In the genomic region with DNA sequence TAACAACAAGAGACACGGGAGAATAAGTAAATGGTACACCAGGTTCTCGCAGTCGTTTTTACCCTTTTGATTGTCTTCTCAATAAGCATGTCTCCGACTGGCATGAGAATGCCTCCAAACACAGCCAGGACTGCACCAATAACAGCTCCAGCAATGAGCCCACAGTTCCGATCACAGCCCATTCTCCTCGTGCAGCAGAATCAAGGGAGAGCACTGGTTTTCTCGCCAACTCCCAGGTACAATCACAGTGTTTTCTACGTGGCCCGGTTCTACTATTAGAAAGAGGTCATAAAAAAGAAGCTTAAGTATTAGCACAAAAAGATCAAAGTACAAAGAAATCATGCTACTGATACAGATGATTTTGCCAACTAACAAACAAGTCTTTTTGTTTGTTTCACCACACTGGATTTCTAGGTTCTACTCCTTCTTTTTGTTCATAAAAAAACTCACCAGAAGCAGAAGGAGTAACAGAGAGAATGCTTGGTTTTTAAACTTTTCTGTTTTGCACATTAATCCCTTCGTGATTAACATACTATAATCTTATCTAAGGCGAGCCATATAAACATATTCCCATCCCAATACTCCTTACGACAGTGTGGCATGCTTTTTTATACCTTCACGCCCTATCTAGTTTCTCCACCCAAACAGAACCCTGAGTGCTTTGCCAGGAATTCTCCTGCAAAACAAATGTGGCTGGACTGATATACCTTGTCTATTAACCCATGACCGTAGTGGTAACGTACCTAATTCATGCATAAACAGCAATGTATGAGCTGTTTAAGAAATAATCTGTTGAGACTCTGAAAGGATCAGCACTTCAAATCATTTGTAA, we compare ENCODE assay signal across 15 mouse cellular contexts. TPM values are rescaled to one million over a fixed set of nuclear protein-coding genes. Genes with fewer than 3 reads are reported as not detected.
DNase-seq lines count a peak whose midpoint lies in the region; ATAC-seq and TF ChIP-seq lines count a peak whose summit lies in the region.
"Had no signal": no experiment of that assay in that cellular context is flagged by ENCODE, and none has a peak within 500 bp of the region (broad histone marks: within the 10 kb centered on the region; RNA-seq: fewer than 3 reads in every experiment).

No protein-coding gene starts in this region.

- no peaks in the 10 kb centered on the region for H3K79me2 ChIP-seq in liver, adult 2 months (ENCODE audit: control insufficient read depth, insufficient read depth, low read length)

- no peak for TF ChIP-seq EP300 in heart, postnatal 0 days (IDR thresholded peaks at IDR 0.05; ENCODE audit: low read depth)

- H3K4me3 ChIP-seq in heart, postnatal 0 days (ENCODE audit: low read depth, low read length), result no peak overlapping the region
- no peak overlapping the region for H3K4me3 ChIP-seq in heart, embryonic 10.5 days
- no peak overlapping the region for H3K4me3 ChIP-seq in liver, adult 2 months (ENCODE audit: insufficient read depth, low read depth, low read length)
- no peak overlapping the region for H3K4me3 ChIP-seq in hindbrain, embryonic 14.5 days (replicated peaks; ENCODE audit: low read length)
- no peak overlapping the region for H3K4me3 ChIP-seq in layer of hippocampus, adult 2 months
- H3K4me3 ChIP-seq: embryonic facial prominence, embryonic 10.5 days; megakaryocyte, embryonic 14.5 days had no signal

- no peak for TF ChIP-seq CTCF in heart, postnatal 0 days (IDR thresholded peaks at IDR 0.05; ENCODE audit: low read depth)
- no peak for TF ChIP-seq CTCF in liver, adult 2 months (IDR thresholded peaks at IDR 0.05; ENCODE audit: low read depth, low read length)
- no peak for TF ChIP-seq CTCF in layer of hippocampus, adult 2 months (conservative IDR thresholded peaks at IDR 0.05)

- ATAC-seq in heart, postnatal 0 days (ENCODE audit: insufficient read depth, low read depth), result no peak
- ATAC-seq in megakaryocyte progenitor cell, adult 5-6 weeks (replicated peaks; ENCODE audit: poor library complexity), result peak; percentile 95
- no peak for ATAC-seq in hindbrain, embryonic 14.5 days (ENCODE audit: low FRiP score)
- ATAC-seq: hindbrain, embryonic 16.5 days; Patski had no signal

- no peak for TF ChIP-seq POLR2A in liver, adult 2 months (IDR thresholded peaks at IDR 0.05; ENCODE audit: extremely low read depth, insufficient read depth, low read length)

- peaks cover 5% of the 10 kb centered on the region; the same call in 1 of the 2 replicates for H3K9me3 ChIP-seq in heart, postnatal 0 days (replicated peaks; ENCODE audit: control insufficient read depth, low read length)
- H3K9me3 ChIP-seq in heart, embryonic 10.5 days, result no peaks in the 10 kb centered on the region
- H3K9me3 ChIP-seq in hindbrain, embryonic 14.5 days (ENCODE audit: control insufficient read depth, low read length), result no peaks in the 10 kb centered on the region
- H3K9me3 ChIP-seq: embryonic facial prominence, embryonic 10.5 days; megakaryocyte, embryonic 14.5 days had no signal

- H3K36me3 ChIP-seq in heart, postnatal 0 days (replicated peaks; ENCODE audit: control insufficient read depth, insufficient read depth, low read length), result peaks cover 23% of the 10 kb centered on the region
- H3K36me3 ChIP-seq in heart, embryonic 10.5 days, result no peaks in the 10 kb centered on the region
- H3K36me3 ChIP-seq in liver, adult 2 months (ENCODE audit: control insufficient read depth, insufficient read depth, low read length), result no peaks in the 10 kb centered on the region
- no peaks in the 10 kb centered on the region for H3K36me3 ChIP-seq in hindbrain, embryonic 14.5 days (replicated peaks; ENCODE audit: control insufficient read depth, insufficient read depth)
- H3K36me3 ChIP-seq: embryonic facial prominence, embryonic 10.5 days had no signal

- H3K27me3 ChIP-seq in heart, postnatal 0 days (ENCODE audit: control insufficient read depth, insufficient read depth, low read length), result no peaks in the 10 kb centered on the region
- no peaks in the 10 kb centered on the region for H3K27me3 ChIP-seq in heart, embryonic 10.5 days (ENCODE audit: insufficient read depth, poor library complexity, severe bottlenecking)
- H3K27me3 ChIP-seq in liver, adult 2 months (ENCODE audit: control insufficient read depth, insufficient read depth, low read length), result no peaks in the 10 kb centered on the region
- no peaks in the 10 kb centered on the region for H3K27me3 ChIP-seq in hindbrain, embryonic 14.5 days (ENCODE audit: control insufficient read depth, insufficient read depth, low read length)
- H3K27me3 ChIP-seq: megakaryocyte, embryonic 14.5 days had no signal

- H3K9ac ChIP-seq in heart, postnatal 0 days (replicated peaks; ENCODE audit: low read depth, low read length), result no peak overlapping the region
- no peak overlapping the region for H3K9ac ChIP-seq in liver, adult 2 months (ENCODE audit: low read depth, low read length)
- H3K9ac ChIP-seq in hindbrain, embryonic 14.5 days, result no peak overlapping the region

- 0 out of 2 replicates have a peak, but pooled peaks cover 8% of the 10 kb centered on the region for H3K4me1 ChIP-seq in heart, postnatal 0 days (ENCODE audit: control insufficient read depth, insufficient read depth)
- H3K4me1 ChIP-seq in heart, embryonic 10.5 days, result no peaks in the 10 kb centered on the region
- H3K4me1 ChIP-seq in liver, adult 2 months (ENCODE audit: control insufficient read depth, insufficient read depth, low read length), result peaks cover 6% of the 10 kb centered on the region
- no peaks in the 10 kb centered on the region for H3K4me1 ChIP-seq in hindbrain, embryonic 14.5 days (replicated peaks; ENCODE audit: control insufficient read depth, insufficient read depth, low read length)
- H3K4me1 ChIP-seq: embryonic facial prominence, embryonic 10.5 days had no signal

- DNase-seq in heart, postnatal 0 days (ENCODE audit: low spot score), result no peak
- DNase-seq in heart, embryonic 10.5 days (ENCODE audit: low spot score), result no peak
- peak; percentile 74 for DNase-seq in c-Kit-positive CD71-positive TER-119-positive erythroid progenitor cells, embryonic 14.5 days (ENCODE audit: low spot score)
- DNase-seq in liver, adult 2 months (ENCODE audit: extremely low read depth, low read depth, low spot score), result peak; percentile 90
- no peak for DNase-seq in hindbrain, embryonic 14.5 days (ENCODE audit: low spot score)
- DNase-seq in cerebellum, adult 9-10 months, result no peak
- no peak for DNase-seq in layer of hippocampus, adult 2 months (ENCODE audit: low spot score in 2 of 2)
- DNase-seq: cerebellum, postnatal 14 days; heart, adult 11 months; heart, postnatal 10 days had no signal

- 75% methylated on average over 15 of the region's 15 CpGs for WGBS in heart, postnatal 0 days
- WGBS in heart, embryonic 10.5 days, result 83% methylated on average over 15 of the region's 15 CpGs
- 61% methylated on average over 15 of the region's 15 CpGs for WGBS in liver, adult 2 months
- 73% methylated on average over 15 of the region's 15 CpGs for WGBS in hindbrain, embryonic 14.5 days

- no peak overlapping the region for H3K27ac ChIP-seq in heart, postnatal 0 days (ENCODE audit: low read depth)
- no peak overlapping the region for H3K27ac ChIP-seq in heart, embryonic 10.5 days
- H3K27ac ChIP-seq in liver, adult 2 months (replicated peaks; ENCODE audit: insufficient read depth, low read depth, low read length), result no peak overlapping the region
- H3K27ac ChIP-seq in hindbrain, embryonic 14.5 days, result no peak overlapping the region
- no peak overlapping the region for H3K27ac ChIP-seq in layer of hippocampus, adult 2 months
- H3K27ac ChIP-seq: embryonic facial prominence, embryonic 10.5 days had no signal

- peak overlapping the region; percentile 10; the same call in 1 of the 2 replicates for H3K4me2 ChIP-seq in heart, postnatal 0 days (ENCODE audit: low read depth, low read length)
- H3K4me2 ChIP-seq in hindbrain, embryonic 14.5 days (replicated peaks), result no peak overlapping the region

RNA-seq across cellular contexts. Expression of a gene that starts 59.7 kb away (rescaled TPM):
- total RNA-seq in heart, postnatal 0 days (2014; rRNA removed; ENCODE audit: low replicate concordance), result 373 and 526 TPM in 2 replicates
- 601 and 603 TPM in 2 replicates for polyA plus RNA-seq in heart, postnatal 0 days (2015; fragmentation: Nextera tagmentation; extraction: Ambion mirVana)
- 19.3 and 33.8 TPM in 2 replicates for polyA plus RNA-seq in heart, embryonic 10.5 days (2016; fragmentation: Nextera tagmentation; extraction: Ambion mirVana)
- total RNA-seq in liver, adult 2 months (2014; rRNA removed), result 62.4 and 73.3 TPM in 2 replicates
- polyA plus RNA-seq in liver, adult 2 months (2012; rRNA removed), result 3.6 and 19.7 TPM in 2 replicates
- total RNA-seq in megakaryocyte progenitor cell, adult 5-6 weeks (2015), result 0.98 and 1.6 TPM in 2 replicates
- 0.92 and 2.9 TPM in 2 replicates for total RNA-seq in megakaryocyte progenitor cell, adult 5-6 weeks (2017)
- 6.2 and 7.2 TPM in 2 replicates for polyA plus RNA-seq in hindbrain, embryonic 14.5 days (2014; fragmentation: Nextera tagmentation; extraction: Ambion mirVana)
- total RNA-seq in layer of hippocampus, adult 2 months (2021), result 1 to 10 TPM; 1.5 to 3.3 TPM

Comparison
In these comparisons a context has a peak if more than half of its experiments do, and no peak if none do; other contexts are left out.
1. DNase-seq: peak in c-Kit-positive CD71-positive TER-119-positive erythroid progenitor cells, embryonic 14.5 days (single experiment) and liver, adult 2 months (single experiment); none in heart, postnatal 0 days (single experiment), heart, embryonic 10.5 days (single experiment), hindbrain, embryonic 14.5 days (single experiment), cerebellum, adult 9-10 months (single experiment) and layer of hippocampus, adult 2 months (0 of 2).
2. RNA of a gene that starts 59.7 kb away (total RNA-seq): 373 to 526 TPM in heart, postnatal 0 days and 62.4 to 73.3 TPM in liver, adult 2 months; 1.5 to 3.3 TPM in layer of hippocampus, adult 2 months and 0.92 to 2.9 TPM in megakaryocyte progenitor cell, adult 5-6 weeks; every median in the first group is over 10 times any median in the second.